Mouse (Mus musculus) kidney, postnatal 36 days (tissue): ENCODE measurements around the gene Zdhhc20.
"Not testable (repeated sequence)": the region's sequence is repeated elsewhere in the genome, so short reads cannot be mapped to it uniquely, and the experiment has no call there.

ENCODE experiments used
- DNase-seq, 2 experiments: peaks; one replicate each; pipeline ENCODE4 v3.0.0; 2021 to 2022; ENCODE audit warnings: mixed read lengths in 2 of 2

Zdhhc20 gene

DNA sequence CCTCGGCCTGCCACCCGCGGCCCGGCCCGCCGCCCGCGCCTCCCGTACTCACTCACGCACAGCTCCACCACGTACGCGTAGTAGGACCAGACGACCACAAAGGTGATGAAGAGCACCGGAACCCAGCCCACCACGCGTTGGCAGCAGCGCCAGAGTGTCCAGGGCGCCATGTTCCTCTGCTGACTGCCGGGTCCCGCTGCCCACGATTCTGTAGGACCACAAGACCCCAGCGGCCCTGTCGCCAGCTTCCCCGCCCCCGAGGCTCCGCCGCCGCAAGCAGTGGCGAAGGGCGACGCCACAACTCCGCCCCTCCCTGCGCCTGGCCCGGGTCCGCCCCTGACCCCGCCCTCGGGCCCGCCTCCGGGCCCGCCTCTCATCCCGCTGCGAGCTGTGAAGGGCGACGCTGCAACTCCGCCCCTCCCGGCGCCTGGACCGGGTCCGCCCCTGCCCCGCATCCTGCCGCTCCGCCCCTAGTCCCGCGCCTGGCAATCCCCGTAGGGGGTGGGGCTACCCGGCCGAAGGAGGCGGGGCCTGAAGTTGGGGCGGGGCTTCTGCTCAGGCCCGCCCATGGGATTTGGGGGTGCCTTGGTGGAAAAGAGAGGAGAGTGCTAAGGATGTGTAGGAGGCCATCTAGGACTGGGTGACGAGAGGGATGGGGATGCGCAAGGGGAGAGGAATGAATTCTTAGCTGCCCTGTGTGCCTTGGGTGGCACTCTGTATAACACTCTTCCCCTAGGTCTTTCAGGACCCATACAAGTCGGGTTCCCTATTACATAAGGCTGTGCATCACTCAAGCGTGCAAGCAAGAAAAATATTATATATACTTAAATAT lies at the start of gene Zdhhc20:
Zdhhc20 (minus strand) TSS at position 266 of the 832 bp plus-strand sequence.
- peak; percentile 94 to 97 for DNase-seq

DNA sequence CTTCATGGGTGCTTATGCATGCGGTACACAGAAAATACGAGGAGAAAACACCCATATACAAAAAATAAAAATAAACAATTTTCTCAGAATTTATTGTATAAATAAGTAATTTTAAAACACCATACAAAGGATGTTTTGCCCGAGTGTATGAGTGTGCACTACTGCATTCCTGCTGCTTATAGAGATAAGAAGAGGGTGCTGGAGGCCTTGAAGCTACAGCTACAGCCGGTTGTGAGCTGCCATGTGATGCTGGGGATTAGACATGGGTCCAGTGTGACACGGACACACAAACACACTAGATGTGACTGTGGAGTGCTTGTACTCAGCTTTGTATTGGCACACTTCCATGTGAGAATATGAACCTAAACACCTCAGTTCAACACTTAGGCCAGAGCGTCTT lies 47.2 kb upstream of the Zdhhc20 start:
- DNase-seq = no peak

DNA sequence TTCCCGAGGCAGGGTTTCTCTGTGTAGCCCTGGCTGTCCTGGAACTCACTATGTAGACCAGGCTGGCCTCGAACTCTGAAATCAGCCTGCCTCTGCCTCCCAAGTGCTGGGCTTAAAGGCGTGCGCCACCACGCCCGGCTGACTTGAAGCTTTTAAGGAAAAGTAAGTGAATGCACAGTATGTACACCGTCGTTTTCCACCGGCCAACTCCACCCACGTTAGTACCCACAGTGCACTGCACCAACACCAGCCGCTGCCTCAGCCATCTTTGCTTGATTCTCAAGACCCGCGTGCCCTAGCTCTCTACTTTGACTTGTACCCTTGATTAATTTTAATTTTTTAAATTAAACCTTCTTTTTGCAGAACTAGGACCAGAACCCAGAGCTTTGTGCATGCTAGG lies 44.6 kb upstream of the Zdhhc20 start:
- DNase-seq = no peak

DNA sequence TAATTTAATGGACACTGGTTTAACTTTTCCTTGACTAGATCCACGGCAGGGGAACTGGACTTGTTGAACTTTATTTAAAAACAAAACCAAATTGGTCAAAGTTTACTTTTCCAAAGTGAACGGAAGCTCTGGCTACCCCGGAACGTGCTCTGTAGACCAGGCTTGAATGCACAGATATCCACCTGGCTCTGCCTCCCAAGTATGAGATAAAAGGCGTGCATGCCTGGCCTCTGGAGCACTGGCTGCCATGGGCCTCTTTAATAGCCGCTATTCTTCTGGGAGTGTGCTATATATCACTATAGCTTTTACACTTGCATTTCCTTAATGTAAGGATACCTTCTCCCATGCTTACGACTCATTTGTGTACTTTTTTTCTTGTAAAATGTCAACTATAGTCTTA lies 43.5 kb upstream of the Zdhhc20 start:
- no peak for DNase-seq

DNA sequence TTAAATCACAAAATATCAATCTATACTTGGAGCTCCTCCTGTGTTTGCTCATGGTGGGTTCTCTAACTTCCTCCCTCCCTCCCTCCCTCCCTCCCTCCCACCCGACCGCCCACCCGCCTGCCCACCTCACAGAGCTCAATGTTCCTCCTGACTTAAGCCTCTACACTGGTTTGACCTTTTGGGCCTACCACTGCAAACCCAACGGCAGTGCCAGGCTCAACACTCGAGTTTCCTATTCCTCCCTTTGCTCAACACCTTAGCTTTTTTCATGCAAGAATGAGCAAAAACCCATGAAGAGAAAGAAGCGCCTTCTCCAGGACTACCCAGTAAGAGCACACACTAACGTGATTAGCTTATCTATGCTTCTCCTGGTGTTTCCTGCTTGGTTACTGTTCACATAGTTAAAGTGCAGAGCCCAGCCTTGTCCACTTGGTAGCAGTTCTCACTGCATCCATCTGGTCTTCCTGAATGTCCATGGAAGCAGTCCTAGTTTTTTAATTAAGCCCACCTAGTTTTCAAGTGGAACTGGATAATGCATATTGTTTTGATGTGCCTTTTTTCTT lies 42.9 kb upstream of the Zdhhc20 start:
- no peak for DNase-seq

DNA sequence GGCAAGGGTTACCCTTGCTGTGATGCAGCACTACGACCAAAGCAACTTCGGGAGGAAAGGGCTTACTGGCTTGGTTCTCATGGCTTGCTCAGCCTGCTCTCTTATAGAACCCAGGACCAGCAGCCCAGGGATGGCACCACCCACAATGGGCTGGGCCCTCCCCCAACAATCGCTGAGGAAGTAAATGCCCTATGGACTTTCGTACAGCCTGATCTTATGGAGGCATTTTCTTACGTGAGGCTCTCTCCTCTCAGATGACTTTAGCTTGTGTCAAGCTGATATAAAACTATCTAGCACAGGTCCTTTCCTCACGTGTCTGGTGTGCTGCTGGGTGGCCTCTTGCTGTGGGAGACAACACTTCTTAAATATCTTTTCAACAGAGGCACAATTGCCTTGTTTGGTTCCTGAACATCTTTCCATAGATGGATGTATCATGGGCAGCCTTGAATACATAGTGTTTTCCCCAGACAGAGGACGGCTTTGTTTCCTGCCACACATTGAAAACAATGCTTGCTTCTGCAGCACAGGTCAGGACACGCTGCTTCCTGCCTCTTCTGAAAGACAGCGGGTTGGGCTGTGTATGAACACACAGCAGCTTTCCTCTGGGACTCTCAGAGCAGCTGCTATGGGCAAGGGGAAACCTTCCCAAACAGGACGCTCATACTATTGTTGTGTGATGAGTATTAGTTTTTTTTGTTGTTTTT lies 31.5 kb upstream of the Zdhhc20 start:
- DNase-seq = peak; percentile 29 to 34

DNA sequence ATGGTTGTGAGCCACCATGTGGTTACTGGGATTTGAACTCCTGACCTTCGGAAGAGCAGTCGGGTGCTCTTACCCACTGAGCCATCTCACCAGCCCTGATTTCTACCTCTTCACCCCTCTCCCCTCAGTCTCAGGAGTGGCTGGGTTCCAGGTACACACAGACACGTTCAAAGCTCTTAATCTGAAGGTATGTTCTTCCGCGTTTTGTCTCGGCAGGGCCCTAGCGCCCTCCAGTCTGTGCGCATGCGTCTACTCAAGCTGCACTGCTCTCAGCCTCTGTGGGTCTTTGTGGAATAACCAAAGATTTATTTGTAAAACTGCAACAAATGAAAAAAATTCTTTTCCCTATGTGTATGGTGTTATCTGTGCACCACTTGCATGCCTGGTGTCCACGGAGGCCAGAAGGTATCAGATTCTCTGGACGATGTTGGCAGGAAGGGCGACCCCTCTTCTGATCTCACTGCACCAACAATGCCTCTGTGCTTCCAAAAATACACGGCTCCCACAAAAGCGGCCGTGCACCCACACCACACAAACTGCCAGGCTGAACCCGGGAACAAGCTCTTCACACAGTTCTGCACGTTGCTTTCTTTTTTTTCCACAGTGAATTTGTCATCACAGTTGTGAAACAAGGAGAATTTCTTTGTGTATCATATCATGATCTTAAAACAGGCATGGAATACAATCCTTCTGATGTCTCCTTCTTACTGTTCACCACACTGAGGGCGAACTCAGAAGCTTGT lies 30.7 kb upstream of the Zdhhc20 start:
- DNase-seq = no peak

DNA sequence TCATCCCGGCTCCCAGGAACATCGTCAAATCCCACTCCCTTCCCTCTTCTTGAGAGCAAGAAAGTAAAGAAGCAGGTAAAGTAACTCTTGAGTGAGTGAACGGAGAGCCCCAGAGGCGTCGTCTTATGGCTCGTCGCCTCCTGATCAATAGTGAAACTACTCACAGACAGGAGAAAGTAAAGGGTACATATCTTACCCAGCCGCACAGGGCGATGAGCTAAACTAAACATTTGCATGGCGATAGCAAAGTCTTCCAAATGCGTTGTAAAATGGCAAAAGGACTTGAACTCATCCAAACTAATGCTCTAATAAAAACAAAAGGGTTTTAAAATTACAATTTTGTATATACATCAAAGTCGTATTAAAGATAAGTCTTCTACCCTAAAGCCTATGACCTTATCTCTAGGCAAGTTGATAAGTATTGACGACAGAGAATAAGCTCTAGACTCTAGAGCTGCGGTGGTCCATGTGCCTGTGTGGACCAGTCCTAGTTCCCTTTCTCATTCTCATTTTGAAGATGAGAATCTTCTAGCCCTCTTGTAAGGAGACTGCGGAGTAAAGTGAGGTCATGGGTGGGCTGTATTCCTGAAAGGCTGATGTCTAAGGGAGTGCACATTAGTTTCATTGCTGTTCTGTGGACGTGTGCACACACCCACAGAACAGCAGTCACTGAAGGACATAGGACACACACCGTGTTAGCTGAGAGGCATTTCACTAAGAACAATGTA lies 29.2 kb upstream of the Zdhhc20 start:
- DNase-seq = no peak

DNA sequence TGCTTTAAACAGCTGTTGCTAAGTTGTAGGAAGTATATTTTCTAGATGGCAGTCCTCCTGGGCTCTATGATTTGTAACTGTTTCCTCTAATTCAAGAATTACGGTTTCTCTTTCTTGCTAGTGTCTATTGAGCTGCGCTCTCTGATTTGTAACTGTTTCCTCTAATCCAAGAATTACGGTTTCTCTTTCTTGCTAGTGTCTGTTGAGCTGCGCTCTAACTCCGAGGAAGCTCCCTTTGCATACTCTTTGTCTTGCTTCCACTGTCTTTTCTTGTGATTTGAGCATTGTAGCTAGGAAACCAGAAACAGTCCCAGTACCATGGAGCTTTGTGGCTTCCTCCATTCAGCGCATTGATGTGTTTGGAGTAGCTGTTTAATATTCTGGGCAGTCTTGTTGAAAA lies 25.3 kb upstream of the Zdhhc20 start:
- DNase-seq = no peak

DNA sequence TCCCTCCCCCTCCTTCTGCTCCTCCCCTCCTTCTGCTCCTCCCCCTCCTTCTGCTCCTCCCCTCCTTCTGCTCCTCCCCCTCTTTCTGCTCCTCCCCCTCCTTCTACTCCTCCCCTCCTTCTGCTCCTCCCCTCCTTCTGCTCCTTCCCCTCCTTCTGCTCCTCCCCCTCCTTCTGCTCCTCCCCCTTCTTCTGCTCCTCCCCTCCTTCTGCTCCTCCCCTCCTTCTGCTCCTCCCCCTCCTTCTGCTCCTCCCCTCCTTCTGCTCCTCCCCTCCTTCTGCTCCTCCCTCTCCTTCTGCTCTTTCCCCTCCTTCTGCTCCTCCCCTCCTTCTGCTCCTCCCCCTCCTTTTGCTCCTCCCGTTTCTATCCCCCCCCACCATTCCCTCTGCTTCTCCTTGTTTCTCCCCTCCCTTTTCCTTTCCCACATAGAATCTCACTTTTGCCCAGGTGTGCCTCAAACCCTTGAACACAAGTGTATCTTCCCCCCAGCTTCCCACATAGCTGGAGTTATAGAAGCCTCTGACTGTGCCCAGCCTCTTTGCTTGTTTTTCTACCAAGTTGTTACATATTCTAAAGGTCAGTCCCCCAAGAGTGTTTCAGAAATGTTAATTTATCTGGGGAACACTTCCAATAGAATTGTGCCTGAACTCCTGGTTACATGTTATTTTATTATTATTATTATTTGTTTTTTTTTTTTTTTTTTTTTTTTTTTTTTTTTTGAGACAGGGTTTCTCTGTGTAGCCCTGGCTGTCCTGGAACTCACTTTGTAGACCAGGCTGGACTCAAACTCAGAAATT lies 22.3 kb upstream of the Zdhhc20 start:
- not testable (repeated sequence) for DNase-seq

DNA sequence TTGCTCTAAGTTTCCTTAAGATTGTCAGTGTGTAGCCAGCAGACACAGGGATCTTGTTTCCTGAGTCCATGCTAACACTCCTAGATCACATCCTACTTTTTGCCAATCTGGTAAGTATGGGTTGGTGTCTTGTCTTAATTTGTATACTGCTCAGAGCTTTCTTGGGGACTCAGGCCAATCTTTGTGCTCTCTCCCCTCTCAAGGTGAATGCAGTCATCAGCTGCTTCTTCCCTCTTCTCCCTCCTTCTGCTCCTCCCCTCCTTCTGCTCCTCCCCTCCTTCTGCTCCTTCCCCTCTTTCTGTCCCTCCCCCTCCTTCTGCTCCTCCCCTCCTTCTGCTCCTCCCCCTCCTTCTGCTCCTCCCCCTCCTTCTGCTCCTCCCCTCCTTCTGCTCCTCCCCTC lies 21.7 kb upstream of the Zdhhc20 start:
- not testable (repeated sequence) for DNase-seq

DNA sequence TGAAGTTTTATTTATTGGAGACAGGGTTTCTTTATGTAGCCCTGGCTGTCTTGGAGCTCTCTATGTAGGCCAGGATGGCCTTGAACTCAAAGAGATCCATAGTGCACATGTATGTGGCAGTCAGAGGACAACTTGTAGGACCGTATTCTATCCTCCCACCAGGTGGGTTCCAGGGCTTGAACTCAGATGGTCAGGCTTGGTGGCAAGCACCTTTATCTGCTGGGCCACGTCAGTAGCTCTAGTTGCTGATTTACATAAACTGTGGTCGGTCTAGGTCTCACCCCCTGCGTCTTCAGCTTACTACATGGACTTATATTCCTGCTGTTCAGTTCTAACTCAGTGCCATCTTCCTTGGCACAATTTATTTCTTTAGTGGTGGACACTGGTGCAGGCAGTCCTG lies 21.2 kb upstream of the Zdhhc20 start:
- no peak for DNase-seq

DNA sequence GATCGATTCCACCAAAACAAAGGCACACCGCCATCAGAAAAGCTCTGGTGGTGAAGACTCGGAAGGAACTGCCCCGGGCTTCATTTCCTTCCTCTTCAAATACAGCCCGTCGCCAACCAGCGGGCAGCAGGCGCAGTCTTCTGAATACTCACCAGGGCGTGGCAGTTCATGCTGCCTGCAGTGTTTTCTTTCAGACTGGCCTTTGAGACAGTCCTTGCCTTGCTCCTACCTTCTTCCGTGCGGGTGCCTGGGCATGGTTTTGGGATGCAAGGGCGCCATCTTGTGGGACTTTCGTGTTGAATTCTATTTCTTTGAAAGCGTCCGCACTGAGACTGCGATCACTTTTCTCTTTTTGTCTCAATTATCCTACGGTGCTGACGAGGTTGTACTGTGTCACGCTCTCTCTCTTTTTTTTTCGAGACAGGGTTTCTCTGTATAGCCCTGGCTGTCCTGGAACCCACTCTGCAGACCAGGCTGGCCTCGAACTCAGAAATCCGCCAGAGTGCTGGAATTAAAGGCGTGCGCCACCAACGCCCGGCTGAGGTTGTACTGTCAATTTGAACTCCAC lies 20.5 kb upstream of the Zdhhc20 start:
- DNase-seq = peak; percentile 91

DNA sequence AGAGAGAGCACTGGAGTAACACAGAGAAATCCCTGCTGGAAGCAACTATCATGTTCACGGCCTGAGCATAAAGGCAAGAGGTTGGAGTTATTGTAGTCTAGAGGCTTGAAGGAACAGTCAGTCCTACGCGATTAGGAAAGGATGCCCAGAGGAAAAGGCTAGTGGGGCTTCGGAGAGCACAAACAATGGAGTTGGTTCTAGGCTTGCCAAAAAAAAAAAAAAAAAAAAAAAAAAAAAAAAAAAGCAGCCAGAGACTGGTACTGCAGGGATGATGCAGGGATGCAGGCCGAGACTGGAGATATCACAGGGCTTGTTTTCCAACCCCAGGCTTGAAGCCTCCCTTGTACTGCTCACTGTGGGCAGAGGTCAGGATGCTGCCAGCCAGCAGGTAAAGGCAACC lies 19.2 kb upstream of the Zdhhc20 start:
- DNase-seq = no peak

DNA sequence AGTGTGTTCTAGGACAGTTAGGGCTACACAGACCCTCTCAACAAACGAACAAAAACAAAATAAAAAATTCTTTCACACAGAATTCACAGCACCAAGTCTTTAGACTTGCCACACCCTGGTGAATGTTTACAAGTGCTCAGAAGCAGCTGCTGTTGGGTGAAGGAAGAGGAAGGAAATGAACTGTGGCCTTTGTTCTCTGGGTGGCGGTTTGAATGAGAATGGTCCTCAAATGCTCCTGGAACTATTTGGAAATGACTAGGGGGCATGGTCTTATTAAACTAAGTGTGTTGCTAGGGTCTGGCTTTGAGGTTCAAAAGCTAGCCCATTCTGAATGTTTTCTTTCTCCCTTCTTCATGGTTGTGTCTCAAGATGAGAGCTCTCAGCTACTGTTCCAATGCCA lies 18.4 kb upstream of the Zdhhc20 start:
- DNase-seq = no peak

DNA sequence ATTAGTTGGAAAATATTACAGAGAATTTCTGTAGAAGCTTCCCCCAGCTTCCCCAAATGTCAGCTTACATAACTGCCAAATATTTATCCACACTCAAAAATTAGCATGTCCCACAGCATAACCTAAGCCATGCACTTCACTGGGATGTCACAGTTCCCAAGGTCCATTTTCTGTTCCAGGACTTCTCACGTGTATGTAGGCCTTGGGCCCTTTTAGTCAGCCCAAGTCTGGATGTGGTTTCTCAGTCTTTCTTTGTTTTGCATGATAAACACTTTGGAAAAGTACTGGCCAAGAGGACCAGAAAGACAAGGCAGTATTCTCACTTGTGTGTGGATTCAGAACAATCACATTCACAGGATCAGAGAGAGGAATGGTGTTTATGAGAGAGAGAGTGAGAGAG lies 11.9 kb upstream of the Zdhhc20 start:
- no peak for DNase-seq

DNA sequence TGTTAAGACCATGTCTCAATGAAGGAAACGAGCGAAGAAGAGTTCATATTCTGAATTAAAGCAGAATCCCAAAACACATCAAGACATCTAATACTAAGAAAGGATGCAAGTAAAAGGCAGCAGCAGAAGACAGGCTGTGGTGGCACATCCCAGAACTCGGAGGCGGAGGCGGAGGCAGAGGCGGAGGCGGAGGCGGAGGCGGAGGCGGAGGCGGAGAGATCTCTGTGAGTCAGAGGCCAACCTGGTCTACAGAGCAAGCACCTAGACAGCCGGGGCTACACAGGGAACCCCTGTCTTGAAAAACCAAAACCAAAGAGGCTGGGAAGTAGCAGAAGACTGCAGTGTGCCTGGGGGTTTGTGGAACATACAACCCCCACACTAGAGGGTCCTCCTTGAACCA lies 6.8 kb upstream of the Zdhhc20 start:
- DNase-seq = no peak

DNA sequence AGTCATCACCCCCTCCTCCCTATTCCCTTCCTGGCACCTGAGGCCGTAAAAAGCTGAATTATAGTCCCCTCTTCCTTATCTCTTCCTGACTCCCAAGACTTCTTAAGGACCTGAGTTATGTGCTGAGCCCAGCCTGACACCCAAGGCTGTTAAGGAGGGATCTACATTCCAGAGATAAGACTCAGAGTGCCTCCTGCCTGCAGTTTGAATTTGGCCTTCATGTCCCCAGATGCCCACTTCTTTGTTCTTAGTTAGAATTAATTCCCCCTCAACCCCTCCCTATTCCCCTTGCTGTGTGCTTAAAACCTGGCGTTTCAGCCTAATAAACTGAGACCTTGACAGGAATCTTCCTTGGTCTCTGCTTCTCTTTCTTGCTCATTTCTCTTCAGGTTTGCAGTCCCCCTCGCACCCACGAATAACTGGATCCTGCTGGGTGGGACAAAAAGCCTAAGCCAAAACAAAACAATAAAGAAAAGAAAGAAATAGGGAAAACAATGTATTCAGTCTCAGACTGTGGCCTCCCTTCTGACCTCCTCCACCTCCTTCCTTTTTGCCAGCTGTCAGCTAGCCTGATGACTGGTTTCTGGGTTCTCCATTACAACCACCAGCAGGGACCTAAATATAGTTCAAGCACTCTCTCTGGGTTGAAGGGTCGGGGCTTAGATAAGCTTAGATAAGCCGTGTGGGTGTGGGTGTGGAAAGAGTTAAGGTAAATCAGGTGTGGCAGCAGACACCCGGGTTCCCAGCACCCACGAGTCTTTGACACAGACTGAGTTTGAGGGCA lies 6.2 kb upstream of the Zdhhc20 start:
- DNase-seq = not testable (repeated sequence)

DNA sequence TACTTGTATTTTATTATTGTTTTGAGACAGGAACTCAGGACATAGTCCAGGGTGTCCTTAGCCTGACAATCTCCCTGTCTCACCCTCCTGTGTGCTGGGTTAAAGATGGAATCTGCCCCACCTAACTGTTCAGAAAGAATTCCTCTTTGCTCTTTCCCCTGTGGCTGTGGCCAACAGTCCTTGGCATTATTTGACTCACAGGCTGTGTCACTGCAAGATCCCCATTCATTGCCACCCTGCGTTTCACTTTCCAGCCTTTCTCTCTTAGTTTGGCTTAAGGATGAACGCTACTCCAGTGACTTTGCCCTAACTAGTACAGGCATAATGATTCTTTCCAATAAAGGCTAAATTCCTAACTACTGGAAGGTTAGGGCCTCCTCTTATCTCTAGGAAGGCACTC lies 4.3 kb upstream of the Zdhhc20 start:
- DNase-seq = no peak

DNA sequence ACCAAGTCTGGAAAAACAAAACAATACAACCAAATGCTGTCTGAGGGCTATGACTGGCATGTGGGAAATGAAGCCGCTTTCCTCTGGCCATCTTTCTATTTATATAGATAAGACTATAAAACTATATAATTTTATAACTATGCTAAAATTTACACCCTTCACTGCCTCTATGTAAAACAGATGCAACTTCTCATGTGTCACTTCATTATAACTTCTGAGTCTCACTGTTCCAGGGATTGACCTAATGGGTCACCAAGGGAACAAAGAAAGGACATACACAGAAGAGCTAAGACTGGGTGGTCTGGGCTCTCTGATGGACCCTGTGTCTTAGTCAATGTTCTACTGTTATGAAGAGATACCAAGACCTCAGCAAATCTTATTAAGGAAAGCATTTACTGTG lies 2.9 kb upstream of the Zdhhc20 start:
- DNase-seq = no peak
